Mouse (Mus musculus) ovary, postnatal 10 days (tissue): ENCODE measurements around the gene Slc22a6.

Experiments
- DNase-seq: peaks from one replicate; pipeline ENCODE4 v3.0.0; 2022; ENCODE audit warnings: low spot score

Slc22a6 gene

GRCm38 (mm10) chr19:8611358-8612123, 6.3 kb upstream of the Slc22a6 start:
- no peak for DNase-seq

- no peak for DNase-seq
Measured at GRCm38 (mm10) chr19:8613111-8613510, 4.7 kb upstream of the Slc22a6 start.

- no peak for DNase-seq
Measured at GRCm38 (mm10) chr19:8614343-8614742, 3.5 kb upstream of the Slc22a6 start.

GRCm38 (mm10) chr19:8616314-8616713, 1.5 kb upstream of the Slc22a6 start:
- no peak for DNase-seq

GRCm38 (mm10) chr19:8621098-8621497, 3.3 kb downstream of the Slc22a6 start:
- DNase-seq = no peak

GRCm38 (mm10) chr19:8630249-8630648, 12.4 kb downstream of the Slc22a6 start:
- DNase-seq = no peak

- no peak for DNase-seq
Measured at GRCm38 (mm10) chr19:8630826-8631225, 13.0 kb downstream of the Slc22a6 start.

- no peak for DNase-seq
Measured at GRCm38 (mm10) chr19:8632029-8632428, 14.2 kb downstream of the Slc22a6 start.

GRCm38 (mm10) chr19:8642086-8642485, 24.2 kb downstream of the Slc22a6 start:
- DNase-seq = no peak

- no peak for DNase-seq
Measured at GRCm38 (mm10) chr19:8646393-8646792, 28.6 kb downstream of the Slc22a6 start.

GRCm38 (mm10) chr19:8655833-8656232, 38.0 kb downstream of the Slc22a6 start:
- no peak for DNase-seq

GRCm38 (mm10) chr19:8656341-8656740, 38.5 kb downstream of the Slc22a6 start:
- DNase-seq = no peak

GRCm38 (mm10) chr19:8661821-8662307, 44.0 kb downstream of the Slc22a6 start:
- no peak for DNase-seq

GRCm38 (mm10) chr19:8662337-8662736, 44.5 kb downstream of the Slc22a6 start:
- DNase-seq = no peak

GRCm38 (mm10) chr19:8663360-8663839, 45.6 kb downstream of the Slc22a6 start, which contains the start of gene Chrm1:
Gene Chrm1, plus strand, starts transcription at chr19:8663789.
- no peak for DNase-seq

GRCm38 (mm10) chr19:8663911-8664421, 46.1 kb downstream of the Slc22a6 start:
- DNase-seq = no peak

- no peak for DNase-seq
Measured at GRCm38 (mm10) chr19:8664859-8665258, 47.0 kb downstream of the Slc22a6 start.

- DNase-seq = no peak
Measured at GRCm38 (mm10) chr19:8665746-8666145, 47.9 kb downstream of the Slc22a6 start.

- DNase-seq = no peak
Measured at GRCm38 (mm10) chr19:8672859-8673258, 55.0 kb downstream of the Slc22a6 start.

- no peak for DNase-seq
Measured at GRCm38 (mm10) chr19:8673336-8674063, 55.7 kb downstream of the Slc22a6 start.
